Mouse (Mus musculus): ENCODE measurements at regions not wholly inside any gene's neighbourhood (a gene's known extent, or its start where the extent isn't known, plus 50 kb on each side); places are given as distances from the start of the nearest gene placed in this dataset.

DNA sequence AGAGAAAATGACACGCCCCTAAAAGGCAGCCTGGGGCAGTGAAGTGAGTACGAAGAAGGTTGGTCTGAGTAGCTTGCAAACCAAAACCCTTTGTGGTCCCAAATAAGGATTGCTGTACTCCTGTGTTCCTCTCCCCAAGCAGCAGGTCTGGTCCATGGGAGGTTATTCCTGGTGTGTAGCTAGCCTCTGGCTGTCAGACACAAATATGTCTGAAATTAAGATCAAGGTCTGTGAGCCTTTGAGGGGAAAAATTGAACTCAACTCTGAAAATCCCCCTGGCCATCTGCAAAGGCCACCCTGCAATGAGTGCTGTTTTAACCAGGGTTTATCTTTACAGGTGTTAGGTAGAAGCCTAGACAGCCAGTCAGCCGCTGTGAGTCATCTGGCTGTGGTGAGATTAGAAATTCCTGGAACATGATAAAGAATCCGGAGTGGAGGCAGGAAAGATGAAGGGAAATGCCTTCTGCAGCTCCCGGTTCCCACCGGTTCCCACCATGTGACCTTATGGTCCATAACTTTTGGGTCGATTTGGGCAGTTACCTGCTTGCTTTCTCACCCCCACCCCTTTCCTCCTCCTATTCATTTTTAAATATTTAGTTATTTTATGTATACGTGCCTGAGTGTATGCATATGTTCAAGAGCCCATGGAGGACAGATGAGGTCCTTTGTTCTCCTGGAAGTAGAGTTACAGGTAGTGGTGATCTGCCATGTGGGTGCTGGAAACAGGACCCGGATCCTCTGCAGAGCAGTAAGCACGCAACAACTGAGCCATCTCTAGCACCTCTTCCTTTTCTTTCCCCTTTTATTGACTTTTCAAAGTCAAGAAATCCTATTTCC lies 155.6 kb upstream of the Dmrta1 start:
- TF ChIP-seq EP300 (IDR thresholded peaks at IDR 0.05) (peak; percentile 83), CTCF (IDR thresholded peaks at IDR 0.05) (no peak)
